Mouse (Mus musculus): ENCODE data around the gene Fam163b. TPM values are rescaled to one million over a fixed set of nuclear protein-coding genes. Genes with fewer than 3 reads are reported as not detected.

Fam163b gene
- polyA plus RNA-seq, 1 experiment from 2014 or later, result 0.24 TPM

DNA sequence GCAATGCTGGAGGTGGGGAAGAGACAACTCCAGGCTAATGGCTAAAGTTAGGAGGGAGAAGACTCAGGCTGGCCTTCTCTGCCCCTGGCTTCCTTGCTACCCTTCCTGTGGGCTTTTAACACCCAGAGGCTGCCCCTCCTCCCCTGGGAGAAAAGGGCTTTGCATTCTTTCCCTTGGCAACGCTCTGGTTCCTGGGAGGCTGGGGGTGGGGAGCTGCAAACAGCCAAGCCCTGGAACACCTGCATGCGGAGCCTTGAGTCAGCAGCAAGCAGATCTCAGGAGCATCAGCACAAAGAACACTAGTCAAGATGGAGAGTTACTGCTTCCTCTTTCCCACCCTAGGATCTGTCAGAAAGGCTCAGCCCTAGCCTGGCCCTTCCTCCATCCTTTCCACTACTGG is 7.2 kb upstream of the Fam163b start:
- DNase-seq (ENCODE audit: low spot score), result no peak
- WGBS, result 8% methylated on average over 2 of the region's 2 CpGs

GRCm38 (mm10) chr2:27146840-27147239 is 4.5 kb upstream of the Fam163b start:
- no peak overlapping the region for H3K9ac ChIP-seq (ENCODE audit: low read length)
- H3K4me2 ChIP-seq (ENCODE audit: low read length), result no peak overlapping the region
- no peak overlapping the region for H3K27ac ChIP-seq (ENCODE audit: low read depth)
- H3K4me3 ChIP-seq (ENCODE audit: low read depth, low read length), result no peak overlapping the region
- no peaks in the 10 kb centered on the region for H3K9me3 ChIP-seq (ENCODE audit: control insufficient read depth, low read length)
- 68% methylated on average over 6 of the region's 6 CpGs for WGBS
- no peaks in the 10 kb centered on the region for H3K36me3 ChIP-seq (ENCODE audit: control insufficient read depth, insufficient read depth, low read length)
- ATAC-seq (replicated peaks; ENCODE audit: low FRiP score, low TSS enrichment, low read depth), result no peak
- H3K4me1 ChIP-seq (replicated peaks; ENCODE audit: control insufficient read depth, insufficient read depth, low read length), result no peaks in the 10 kb centered on the region
- H3K27me3 ChIP-seq (replicated peaks; ENCODE audit: control insufficient read depth, insufficient read depth, low read length), result peaks cover 11% of the 10 kb centered on the region
- no peak for DNase-seq (ENCODE audit: low spot score)

More for the DNA sequence above, 7.2 kb upstream of the Fam163b start:
- H3K4me1 ChIP-seq (replicated peaks; ENCODE audit: control insufficient read depth, insufficient read depth, low read length), result 0 out of 2 replicates have a peak, but pooled peaks cover 4% of the 10 kb centered on the region
- no peaks in the 10 kb centered on the region for H3K36me3 ChIP-seq (ENCODE audit: control insufficient read depth, insufficient read depth, low read length)
- H3K4me3 ChIP-seq (ENCODE audit: low read depth, low read length), result no peak overlapping the region
- H3K9ac ChIP-seq (ENCODE audit: low read length), result no peak overlapping the region
- H3K27me3 ChIP-seq (replicated peaks; ENCODE audit: control insufficient read depth, insufficient read depth, low read length), result no peaks in the 10 kb centered on the region
- no peaks in the 10 kb centered on the region for H3K9me3 ChIP-seq (ENCODE audit: control insufficient read depth, low read length)
- no peak overlapping the region for H3K27ac ChIP-seq (ENCODE audit: low read depth)
- H3K4me2 ChIP-seq (ENCODE audit: low read length), result no peak overlapping the region
- ATAC-seq (replicated peaks; ENCODE audit: low FRiP score, low TSS enrichment, low read depth), result no peak

DNA sequence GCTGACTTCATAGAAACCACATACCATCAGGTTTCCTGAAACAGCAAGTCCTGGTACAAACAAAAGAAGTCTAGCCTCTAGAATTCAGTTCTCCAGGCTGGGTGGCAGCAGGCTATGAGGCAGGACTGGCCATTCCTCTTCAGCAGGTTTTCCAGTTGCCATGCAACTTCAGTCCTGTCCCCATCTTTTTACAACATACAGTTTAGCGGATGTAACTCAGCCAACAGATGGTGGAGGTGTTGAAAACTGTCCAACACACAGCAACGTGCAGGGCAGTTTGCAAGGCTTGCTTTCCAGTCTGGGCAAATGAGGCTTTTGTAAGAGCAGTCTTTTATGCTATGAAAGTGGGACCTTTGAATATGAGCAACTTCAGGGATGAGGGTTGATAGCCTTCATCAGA is 2.7 kb upstream of the Fam163b start:
- ATAC-seq (replicated peaks; ENCODE audit: low FRiP score, low TSS enrichment, low read depth), result no peak
- no peak overlapping the region for H3K4me2 ChIP-seq (ENCODE audit: low read length)
- H3K9me3 ChIP-seq (ENCODE audit: control insufficient read depth, low read length), result no peaks in the 10 kb centered on the region
- DNase-seq (ENCODE audit: low spot score), result no peak
- H3K27me3 ChIP-seq (replicated peaks; ENCODE audit: control insufficient read depth, insufficient read depth, low read length), result peaks cover 22% of the 10 kb centered on the region
- H3K4me3 ChIP-seq (ENCODE audit: low read depth, low read length), result no peak overlapping the region
- WGBS, result 69% methylated on average over 2 of the region's 2 CpGs
- H3K36me3 ChIP-seq (ENCODE audit: control insufficient read depth, insufficient read depth, low read length), result no peaks in the 10 kb centered on the region
- H3K9ac ChIP-seq (ENCODE audit: low read length), result no peak overlapping the region
- no peak overlapping the region for H3K27ac ChIP-seq (ENCODE audit: low read depth)
- H3K4me1 ChIP-seq (replicated peaks; ENCODE audit: control insufficient read depth, insufficient read depth, low read length), result no peaks in the 10 kb centered on the region

DNA sequence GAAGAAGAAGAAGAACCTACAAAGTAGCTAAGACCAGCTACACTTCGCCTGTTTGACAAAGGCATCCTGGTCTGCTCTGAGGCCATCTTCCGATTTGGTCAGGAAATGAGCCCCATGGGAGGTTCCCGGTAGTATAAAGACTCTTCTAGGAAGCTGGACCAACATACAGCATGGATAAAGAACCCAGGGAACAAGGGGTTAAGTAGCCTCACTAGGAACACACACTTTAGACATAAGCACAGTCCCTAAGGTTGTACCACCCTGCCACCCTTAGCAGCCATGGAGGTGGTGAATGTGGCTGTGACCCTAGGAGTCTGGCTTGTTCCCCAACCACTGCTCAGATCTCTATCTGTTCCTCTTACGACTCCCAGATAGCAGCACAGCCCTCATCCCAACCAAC is 3.9 kb downstream of the Fam163b start:
- no peak overlapping the region for H3K4me2 ChIP-seq (ENCODE audit: low read length)
- 63% methylated on average over 4 of the region's 4 CpGs for WGBS
- DNase-seq (ENCODE audit: low spot score) (no peak), ATAC-seq (replicated peaks; ENCODE audit: low FRiP score, low TSS enrichment, low read depth) (no peak)
- no peak overlapping the region for H3K4me3 ChIP-seq (ENCODE audit: low read depth, low read length)
- no peaks in the 10 kb centered on the region for H3K36me3 ChIP-seq (ENCODE audit: control insufficient read depth, insufficient read depth, low read length)
- no peak overlapping the region for H3K9ac ChIP-seq (ENCODE audit: low read length)
- no peak overlapping the region for H3K27ac ChIP-seq (ENCODE audit: low read depth)
- H3K4me1 ChIP-seq (replicated peaks; ENCODE audit: control insufficient read depth, insufficient read depth, low read length), result no peaks in the 10 kb centered on the region
- H3K9me3 ChIP-seq (ENCODE audit: control insufficient read depth, low read length), result no peaks in the 10 kb centered on the region
- peaks cover 29% of the 10 kb centered on the region for H3K27me3 ChIP-seq (replicated peaks; ENCODE audit: control insufficient read depth, insufficient read depth, low read length)

DNA sequence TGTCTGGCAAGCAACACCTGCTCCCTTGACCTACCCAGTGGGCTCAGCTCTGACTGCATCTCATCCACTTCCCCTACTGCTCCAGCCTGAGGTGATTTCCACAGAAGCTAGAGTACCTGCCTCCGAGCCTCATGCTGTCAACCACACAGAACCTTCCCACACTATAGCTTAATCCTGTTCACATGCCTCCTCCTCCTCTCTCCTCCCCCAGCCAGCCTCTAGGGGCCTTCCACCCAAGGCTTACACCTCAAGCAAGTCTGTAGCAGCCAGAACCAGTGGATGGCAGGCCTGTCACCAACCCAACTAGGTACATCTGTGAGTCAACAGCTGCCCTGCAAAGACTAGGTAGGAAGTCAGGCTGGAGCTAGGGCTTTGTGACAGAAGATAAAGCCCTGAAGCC is 5.5 kb downstream of the Fam163b start:
- peaks cover 18% of the 10 kb centered on the region for H3K27me3 ChIP-seq (replicated peaks; ENCODE audit: control insufficient read depth, insufficient read depth, low read length)
- no peaks in the 10 kb centered on the region for H3K36me3 ChIP-seq (ENCODE audit: control insufficient read depth, insufficient read depth, low read length)
- H3K4me3 ChIP-seq (ENCODE audit: low read depth, low read length), result no peak overlapping the region
- ATAC-seq (replicated peaks; ENCODE audit: low FRiP score, low TSS enrichment, low read depth) (no peak), DNase-seq (ENCODE audit: low spot score) (no peak)
- H3K9me3 ChIP-seq (ENCODE audit: control insufficient read depth, low read length), result no peaks in the 10 kb centered on the region
- no peak overlapping the region for H3K27ac ChIP-seq (ENCODE audit: low read depth)
- no peaks in the 10 kb centered on the region for H3K4me1 ChIP-seq (replicated peaks; ENCODE audit: control insufficient read depth, insufficient read depth, low read length)
- no peak overlapping the region for H3K4me2 ChIP-seq (ENCODE audit: low read length)
- H3K9ac ChIP-seq (ENCODE audit: low read length), result no peak overlapping the region
- WGBS, result 77% methylated on average over 1 of the region's 1 CpGs

GRCm38 (mm10) chr2:27136336-27136735 is 6.0 kb downstream of the Fam163b start:
- H3K4me1 ChIP-seq (replicated peaks; ENCODE audit: control insufficient read depth, insufficient read depth, low read length), result no peaks in the 10 kb centered on the region
- no peak overlapping the region for H3K27ac ChIP-seq (ENCODE audit: low read depth)
- 67% methylated on average over 3 of the region's 3 CpGs for WGBS
- no peaks in the 10 kb centered on the region for H3K9me3 ChIP-seq (ENCODE audit: control insufficient read depth, low read length)
- H3K27me3 ChIP-seq (replicated peaks; ENCODE audit: control insufficient read depth, insufficient read depth, low read length), result peaks cover 14% of the 10 kb centered on the region
- DNase-seq (ENCODE audit: low spot score) (no peak), ATAC-seq (replicated peaks; ENCODE audit: low FRiP score, low TSS enrichment, low read depth) (no peak)
- H3K36me3 ChIP-seq (ENCODE audit: control insufficient read depth, insufficient read depth, low read length), result no peaks in the 10 kb centered on the region
- H3K9ac ChIP-seq (ENCODE audit: low read length), result no peak overlapping the region
- no peak overlapping the region for H3K4me3 ChIP-seq (ENCODE audit: low read depth, low read length)
- H3K4me2 ChIP-seq (ENCODE audit: low read length), result no peak overlapping the region

GRCm38 (mm10) chr2:27135935-27136334 is 6.4 kb downstream of the Fam163b start:
- Histone ChIP-seq H3K9me3 (ENCODE audit: control insufficient read depth, low read length) (no peaks in the 10 kb centered on the region), H3K36me3 (ENCODE audit: control insufficient read depth, insufficient read depth, low read length) (no peaks in the 10 kb centered on the region), H3K27ac (ENCODE audit: low read depth) (no peak overlapping the region), H3K9ac (ENCODE audit: low read length) (no peak overlapping the region), H3K4me2 (ENCODE audit: low read length) (no peak overlapping the region), H3K4me1 (replicated peaks; ENCODE audit: control insufficient read depth, insufficient read depth, low read length) (no peaks in the 10 kb centered on the region), H3K4me3 (ENCODE audit: low read depth, low read length) (no peak overlapping the region), H3K27me3 (replicated peaks; ENCODE audit: control insufficient read depth, insufficient read depth, low read length) (peaks cover 10% of the 10 kb centered on the region)
- no peak for DNase-seq (ENCODE audit: low spot score)
- no peak for ATAC-seq (replicated peaks; ENCODE audit: low FRiP score, low TSS enrichment, low read depth)
- 64% methylated on average over 5 of the region's 5 CpGs for WGBS

- no peaks in the 10 kb centered on the region for H3K9me3 ChIP-seq (ENCODE audit: control insufficient read depth, low read length)
- no peaks in the 10 kb centered on the region for H3K27me3 ChIP-seq (replicated peaks; ENCODE audit: control insufficient read depth, insufficient read depth, low read length)
- H3K4me1 ChIP-seq (replicated peaks; ENCODE audit: control insufficient read depth, insufficient read depth, low read length), result no peaks in the 10 kb centered on the region
- no peak overlapping the region for H3K27ac ChIP-seq (ENCODE audit: low read depth)
- H3K36me3 ChIP-seq (ENCODE audit: control insufficient read depth, insufficient read depth, low read length), result no peaks in the 10 kb centered on the region
- 65% methylated on average over 3 of the region's 3 CpGs for WGBS
- H3K4me3 ChIP-seq (ENCODE audit: low read depth, low read length), result no peak overlapping the region
- no peak overlapping the region for H3K4me2 ChIP-seq (ENCODE audit: low read length)
- H3K9ac ChIP-seq (ENCODE audit: low read length), result no peak overlapping the region
- DNase-seq (ENCODE audit: low spot score) (no peak), ATAC-seq (replicated peaks; ENCODE audit: low FRiP score, low TSS enrichment, low read depth) (no peak)
Observed at GRCm38 (mm10) chr2:27128990-27129389, 13.3 kb downstream of the Fam163b start.

GRCm38 (mm10) chr2:27126496-27126895 is 15.8 kb downstream of the Fam163b start:
- no peak overlapping the region for H3K4me2 ChIP-seq (ENCODE audit: low read length)
- DNase-seq (ENCODE audit: low spot score) (no peak), ATAC-seq (replicated peaks; ENCODE audit: low FRiP score, low TSS enrichment, low read depth) (no peak)
- no peak overlapping the region for H3K27ac ChIP-seq (ENCODE audit: low read depth)
- no peak overlapping the region for H3K4me3 ChIP-seq (ENCODE audit: low read depth, low read length)
- H3K4me1 ChIP-seq (replicated peaks; ENCODE audit: control insufficient read depth, insufficient read depth, low read length), result 0 out of 2 replicates have a peak, but pooled peaks cover 5% of the 10 kb centered on the region
- no peaks in the 10 kb centered on the region for H3K9me3 ChIP-seq (ENCODE audit: control insufficient read depth, low read length)
- no peaks in the 10 kb centered on the region for H3K27me3 ChIP-seq (replicated peaks; ENCODE audit: control insufficient read depth, insufficient read depth, low read length)
- no peak overlapping the region for H3K9ac ChIP-seq (ENCODE audit: low read length)
- H3K36me3 ChIP-seq (ENCODE audit: control insufficient read depth, insufficient read depth, low read length), result no peaks in the 10 kb centered on the region
- 49% methylated on average over 4 of the region's 4 CpGs for WGBS

All from intestine, embryonic 14.5 days (tissue).